Mouse (Mus musculus): ENCODE data around the gene Trmo.

DNA sequence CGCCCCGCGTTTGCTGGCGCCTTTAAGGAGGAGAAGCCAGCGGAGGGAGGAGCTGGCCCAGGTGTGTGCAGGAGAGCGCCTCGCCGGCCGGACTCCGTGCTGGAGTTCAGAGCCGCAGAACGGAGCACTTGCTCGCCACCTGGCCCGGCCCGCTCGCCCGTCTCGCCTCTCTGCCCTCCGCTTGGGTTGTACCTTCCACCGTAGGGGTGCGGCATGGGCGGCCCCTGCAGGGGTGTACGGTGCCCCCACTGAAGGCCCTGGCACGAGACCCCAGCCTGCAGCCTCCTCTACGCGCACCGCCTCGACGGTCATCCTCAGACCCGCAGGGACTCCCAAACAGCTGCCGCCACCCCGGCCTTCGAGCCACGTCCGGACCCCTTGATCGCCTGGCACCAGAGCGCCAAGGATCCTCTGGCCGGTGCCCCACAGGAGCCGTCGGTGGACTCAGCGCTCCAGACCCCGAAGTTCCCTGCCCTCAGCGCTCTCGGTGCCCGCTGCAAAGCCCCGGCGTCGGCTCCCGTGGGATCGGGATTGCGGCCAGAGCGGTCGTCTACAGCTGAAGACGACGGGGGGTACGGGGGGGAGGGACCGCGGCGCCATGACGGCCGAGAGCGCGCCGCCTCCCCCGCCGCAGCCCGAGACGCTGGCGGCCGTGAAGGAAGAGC lies 45.5 kb downstream of the Trmo start, which contains the start of gene Foxe1:
- TF ChIP-seq CTCF (IDR thresholded peaks at IDR 0.05; ENCODE audit: low read depth) (no peak), EP300 (optimal IDR thresholded peaks at IDR 0.05) (no peak)
